ENCODE assay signal across 8 mouse cellular contexts in the genomic region with DNA sequence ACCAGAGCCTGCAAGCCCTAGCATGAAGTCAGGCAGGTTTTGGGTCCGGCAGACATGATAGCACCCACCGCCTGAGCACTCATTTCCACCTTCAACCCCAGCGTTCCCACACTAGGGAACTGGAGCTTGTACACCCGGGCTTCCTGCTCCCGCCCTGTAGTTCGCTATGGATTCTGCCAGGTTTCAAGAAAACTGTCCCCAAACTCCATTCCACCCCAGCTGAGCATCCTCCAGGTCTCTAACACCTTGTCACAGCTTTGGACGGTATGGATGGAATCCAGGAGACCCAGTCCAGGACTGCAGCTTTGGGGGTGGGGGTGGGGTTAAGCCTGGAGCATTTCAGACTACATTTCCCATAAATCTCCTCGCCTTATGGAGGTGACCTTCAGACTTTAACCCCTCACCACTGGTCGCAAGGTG. TPM values are rescaled to one million over a fixed set of nuclear protein-coding genes. Genes with fewer than 3 reads are reported as not detected.
A peak's percentile ranks its signal among the peaks of the same experiment; 100 is the strongest.
DNase-seq lines count a peak whose midpoint lies in the region; ATAC-seq lines count a peak whose summit lies in the region.

No protein-coding gene starts in this region.

- peak; percentile 84 for ATAC-seq in cerebellum, adult (ENCODE audit: insufficient number of reproducible peaks, low FRiP score, low TSS enrichment)
- peak; percentile 88 for ATAC-seq in forebrain, embryonic 15.5 days (replicated peaks)

- peak; percentile 61 for DNase-seq in ES-CJ7 (ENCODE audit: low read depth, low spot score)
- DNase-seq in hindbrain, embryonic 10.5 days (ENCODE audit: low spot score) = peak; percentile 18
- peak; percentile 29 to 30 for DNase-seq in layer of hippocampus, postnatal 14 days (ENCODE audit: low spot score in 2 of 2)
- peak; percentile 6 for DNase-seq in lung, postnatal 14 days
- peak; percentile 45 to 51 for DNase-seq in right cerebral cortex, adult 2 months (ENCODE audit: low spot score in 2 of 2)
- DNase-seq in natural killer cell, adult 2 months (ENCODE audit: low spot score in 2 of 2) = no peak

- H3K9ac ChIP-seq in forebrain, embryonic 15.5 days (replicated peaks) = peak overlapping the region; percentile 52

- H3K4me3 ChIP-seq in forebrain, embryonic 15.5 days = peak overlapping the region; percentile 45
- peak overlapping the region; percentile 61 for H3K4me3 ChIP-seq in hindbrain, embryonic 10.5 days

- peak overlapping the region; percentile 68 for H3K4me2 ChIP-seq in forebrain, embryonic 15.5 days (replicated peaks)

- H3K27me3 ChIP-seq in forebrain, embryonic 15.5 days = no peaks in the 10 kb centered on the region
- H3K27me3 ChIP-seq in hindbrain, embryonic 10.5 days (ENCODE audit: insufficient read depth, poor library complexity, severe bottlenecking) = no peaks in the 10 kb centered on the region

- H3K36me3 ChIP-seq in forebrain, embryonic 15.5 days = no peaks in the 10 kb centered on the region
- no peaks in the 10 kb centered on the region for H3K36me3 ChIP-seq in hindbrain, embryonic 10.5 days

- peaks cover 7% of the 10 kb centered on the region; the same call in 1 of the 2 replicates for H3K4me1 ChIP-seq in forebrain, embryonic 15.5 days
- H3K4me1 ChIP-seq in hindbrain, embryonic 10.5 days (replicated peaks) = 0 out of 2 replicates have a peak, but pooled peaks cover 6% of the 10 kb centered on the region

- H3K27ac ChIP-seq in forebrain, embryonic 15.5 days (replicated peaks) = no peak overlapping the region
- H3K27ac ChIP-seq in hindbrain, embryonic 10.5 days = peak overlapping the region; percentile 67

- no peaks in the 10 kb centered on the region for H3K9me3 ChIP-seq in forebrain, embryonic 15.5 days
- no peaks in the 10 kb centered on the region for H3K9me3 ChIP-seq in hindbrain, embryonic 10.5 days

- 6% methylated on average over 9 of the region's 9 CpGs for WGBS in forebrain, embryonic 15.5 days
- WGBS in hindbrain, embryonic 10.5 days = 2% methylated on average over 9 of the region's 9 CpGs

RNA-seq across cellular contexts. Expression of a gene that starts 26.6 kb away (rescaled TPM):
- polyA plus RNA-seq in forebrain, embryonic 15.5 days (2015; fragmentation: Nextera tagmentation; extraction: Ambion mirVana) = 101 and 112 TPM in 2 replicates
- polyA plus RNA-seq in hindbrain, embryonic 10.5 days (2016; fragmentation: Nextera tagmentation; extraction: Ambion mirVana) = 135 and 146 TPM in 2 replicates
- 100 to 1,000 TPM; 161 to 178 TPM for total RNA-seq in layer of hippocampus, postnatal 14 days (2021)

RNA-seq across cellular contexts. Expression of a gene that starts 31.6 kb away (rescaled TPM):
- polyA plus RNA-seq in forebrain, embryonic 15.5 days (2015; fragmentation: Nextera tagmentation; extraction: Ambion mirVana) = 10.2 and 10.3 TPM in 2 replicates
- polyA plus RNA-seq in hindbrain, embryonic 10.5 days (2016; fragmentation: Nextera tagmentation; extraction: Ambion mirVana) = 21.5 and 26.7 TPM in 2 replicates
- 10 to 100 TPM; 14.0 to 14.2 TPM for total RNA-seq in layer of hippocampus, postnatal 14 days (2021)

Comparison
In these comparisons a context has a peak if more than half of its experiments do, and no peak if none do; other contexts are left out.
1. DNase-seq: peak in ES-CJ7 (single experiment), hindbrain, embryonic 10.5 days (single experiment), layer of hippocampus, postnatal 14 days (2 of 2), lung, postnatal 14 days (single experiment) and right cerebral cortex, adult 2 months (2 of 2); none in natural killer cell, adult 2 months (0 of 2).